Mouse (Mus musculus): ENCODE measurements around the gene Zbtb20. TPM values are rescaled to one million over a fixed set of nuclear protein-coding genes. Genes with fewer than 3 reads are reported as not detected.

The Zbtb20 gene
- polyA plus RNA-seq, 1 experiment = 13.7 TPM

- no peak overlapping the region for H3K27ac ChIP-seq (ENCODE audit: insufficient read depth, low read length)
- H3K4me3 ChIP-seq (ENCODE audit: insufficient read depth, low read length) = no peak overlapping the region
- H3K4me1 ChIP-seq (ENCODE audit: control insufficient read depth, insufficient read depth, low read length) = peaks cover 4% of the 10 kb centered on the region; the same call in 1 of the 2 replicates
- TF ChIP-seq CTCF (IDR thresholded peaks at IDR 0.05; ENCODE audit: borderline replicate concordance, insufficient read depth, low read length) = no peak
- TF ChIP-seq POLR2A (IDR thresholded peaks at IDR 0.05; ENCODE audit: low read depth, low read length) = no peak
These were observed 485.3 kb downstream of the Zbtb20 start for GRCm38 (mm10) chr16:43360838-43361480.

GRCm38 (mm10) chr16:43362651-43363300, 487.1 kb downstream of the Zbtb20 start:
- TF ChIP-seq CTCF (IDR thresholded peaks at IDR 0.05; ENCODE audit: borderline replicate concordance, insufficient read depth, low read length) (no peak), POLR2A (IDR thresholded peaks at IDR 0.05; ENCODE audit: low read depth, low read length) (peak; percentile 75)
- Histone ChIP-seq H3K27ac (ENCODE audit: insufficient read depth, low read length) (peak overlapping the region; percentile 87), H3K4me3 (ENCODE audit: insufficient read depth, low read length) (peak overlapping the region; percentile 38), H3K4me1 (ENCODE audit: control insufficient read depth, insufficient read depth, low read length) (peaks cover 4% of the 10 kb centered on the region; the same call in 1 of the 2 replicates)

- peak overlapping the region; percentile 38 for H3K4me3 ChIP-seq (ENCODE audit: insufficient read depth, low read length)
- no peak for TF ChIP-seq CTCF (IDR thresholded peaks at IDR 0.05; ENCODE audit: borderline replicate concordance, insufficient read depth, low read length)
- TF ChIP-seq POLR2A (IDR thresholded peaks at IDR 0.05; ENCODE audit: low read depth, low read length) = no peak
- peak overlapping the region; percentile 87 for H3K27ac ChIP-seq (ENCODE audit: insufficient read depth, low read length)
- peaks cover 4% of the 10 kb centered on the region; the same call in 1 of the 2 replicates for H3K4me1 ChIP-seq (ENCODE audit: control insufficient read depth, insufficient read depth, low read length)
These were observed 487.6 kb downstream of the Zbtb20 start for GRCm38 (mm10) chr16:43363316-43363715.

- peak overlapping the region; percentile 38 for H3K4me3 ChIP-seq (ENCODE audit: insufficient read depth, low read length)
- peak; percentile 25 for TF ChIP-seq POLR2A (IDR thresholded peaks at IDR 0.05; ENCODE audit: low read depth, low read length)
- TF ChIP-seq CTCF (IDR thresholded peaks at IDR 0.05; ENCODE audit: borderline replicate concordance, insufficient read depth, low read length) = no peak
These were observed 488.3 kb downstream of the Zbtb20 start for GRCm38 (mm10) chr16:43363751-43364515.

GRCm38 (mm10) chr16:43364516-43364910, 488.8 kb downstream of the Zbtb20 start:
- H3K4me1 ChIP-seq (ENCODE audit: control insufficient read depth, insufficient read depth, low read length) = peaks cover 4% of the 10 kb centered on the region; the same call in 1 of the 2 replicates
- TF ChIP-seq POLR2A (IDR thresholded peaks at IDR 0.05; ENCODE audit: low read depth, low read length) (no peak), CTCF (IDR thresholded peaks at IDR 0.05; ENCODE audit: borderline replicate concordance, insufficient read depth, low read length) (no peak)
- H3K4me3 ChIP-seq (ENCODE audit: insufficient read depth, low read length) = 0 out of 2 replicates have a peak overlapping the region, but pooled peaks have one; percentile 38
- peak overlapping the region; percentile 87 for H3K27ac ChIP-seq (ENCODE audit: insufficient read depth, low read length)

More at GRCm38 (mm10) chr16:43363751-43364515, 488.3 kb downstream of the Zbtb20 start:
- Histone ChIP-seq H3K4me1 (ENCODE audit: control insufficient read depth, insufficient read depth, low read length) (peaks cover 4% of the 10 kb centered on the region; the same call in 1 of the 2 replicates), H3K27ac (ENCODE audit: insufficient read depth, low read length) (peak overlapping the region; percentile 87)

- H3K4me1 ChIP-seq (ENCODE audit: control insufficient read depth, insufficient read depth, low read length) = peaks cover 7% of the 10 kb centered on the region
- TF ChIP-seq POLR2A (IDR thresholded peaks at IDR 0.05; ENCODE audit: low read depth, low read length) = no peak
- TF ChIP-seq CTCF (IDR thresholded peaks at IDR 0.05; ENCODE audit: borderline replicate concordance, insufficient read depth, low read length) = no peak
- H3K27ac ChIP-seq (ENCODE audit: insufficient read depth, low read length) = no peak overlapping the region
- H3K4me3 ChIP-seq (ENCODE audit: insufficient read depth, low read length) = no peak overlapping the region
These were observed 489.6 kb downstream of the Zbtb20 start for GRCm38 (mm10) chr16:43365277-43365676.

- Histone ChIP-seq H3K4me1 (ENCODE audit: control insufficient read depth, insufficient read depth, low read length) (peaks cover 7% of the 10 kb centered on the region; the same call in 1 of the 2 replicates), H3K27ac (ENCODE audit: insufficient read depth, low read length) (0 out of 2 replicates have a peak overlapping the region, but pooled peaks have one; percentile 11), H3K4me3 (ENCODE audit: insufficient read depth, low read length) (no peak overlapping the region)
- TF ChIP-seq POLR2A (IDR thresholded peaks at IDR 0.05; ENCODE audit: low read depth, low read length) (no peak), CTCF (IDR thresholded peaks at IDR 0.05; ENCODE audit: borderline replicate concordance, insufficient read depth, low read length) (no peak)
These were observed 494.9 kb downstream of the Zbtb20 start for GRCm38 (mm10) chr16:43370496-43371020.

GRCm38 (mm10) chr16:43376782-43377181, 501.1 kb downstream of the Zbtb20 start:
- Histone ChIP-seq H3K4me1 (ENCODE audit: control insufficient read depth, insufficient read depth, low read length) (no peaks in the 10 kb centered on the region), H3K4me3 (ENCODE audit: insufficient read depth, low read length) (no peak overlapping the region), H3K27ac (ENCODE audit: insufficient read depth, low read length) (no peak overlapping the region)
- TF ChIP-seq CTCF (IDR thresholded peaks at IDR 0.05; ENCODE audit: borderline replicate concordance, insufficient read depth, low read length) (no peak), POLR2A (IDR thresholded peaks at IDR 0.05; ENCODE audit: low read depth, low read length) (no peak)
